Mouse (Mus musculus): ENCODE results near the gene Ttyh1. TPM values are rescaled to one million over a fixed set of nuclear protein-coding genes. Genes with fewer than 3 reads are reported as not detected.
A peak's percentile ranks its signal among the peaks of the same experiment; 100 is the strongest.

Gene Ttyh1
- total RNA-seq, 2 experiments from 2014 or later = 5.3 to 6.6 TPM

GRCm38 (mm10) chr7:4165286-4165685, 46.1 kb downstream of the Ttyh1 start:
- no peak for DNase-seq (ENCODE audit: low spot score in 2 of 2)

- DNase-seq (ENCODE audit: low spot score in 2 of 2) = no peak
These were observed 47.9 kb downstream of the Ttyh1 start for GRCm38 (mm10) chr7:4167098-4167497.

DNA sequence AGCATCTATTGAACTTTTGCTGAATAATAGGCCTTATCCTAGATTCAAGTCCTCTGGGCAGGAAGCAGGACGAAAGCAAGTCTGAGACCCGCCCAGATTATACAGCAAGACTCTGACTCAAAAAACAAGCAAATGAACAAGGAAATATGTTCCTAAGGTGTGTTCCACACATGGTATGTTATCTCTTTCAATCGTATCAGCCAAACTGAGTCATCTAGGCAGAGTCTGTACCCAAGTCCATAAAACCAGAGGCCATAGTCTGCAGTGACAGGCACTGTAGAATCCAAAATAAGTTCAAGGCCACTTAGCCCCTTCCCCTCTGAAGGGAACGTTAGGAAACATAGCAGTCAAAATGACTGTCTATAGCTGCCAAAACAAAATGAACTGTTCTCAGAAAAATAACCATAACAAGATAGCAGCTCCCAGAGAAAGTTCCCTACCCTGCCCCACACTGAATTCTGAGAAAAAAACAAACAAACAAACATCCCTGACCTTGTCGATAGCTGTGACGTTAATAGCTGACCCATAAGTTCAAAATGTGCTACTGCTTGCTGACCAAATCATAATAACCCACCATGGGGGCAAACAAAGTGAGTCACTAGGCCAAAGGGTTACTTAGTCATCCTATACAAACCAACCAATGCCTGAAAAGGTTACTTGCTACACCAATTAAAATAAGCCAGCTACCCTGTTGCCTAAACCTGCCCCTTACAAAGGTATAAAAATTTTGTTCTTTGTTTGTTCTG, 51.2 kb downstream of the Ttyh1 start:
- no peak for DNase-seq (ENCODE audit: low spot score in 2 of 2)

DNA sequence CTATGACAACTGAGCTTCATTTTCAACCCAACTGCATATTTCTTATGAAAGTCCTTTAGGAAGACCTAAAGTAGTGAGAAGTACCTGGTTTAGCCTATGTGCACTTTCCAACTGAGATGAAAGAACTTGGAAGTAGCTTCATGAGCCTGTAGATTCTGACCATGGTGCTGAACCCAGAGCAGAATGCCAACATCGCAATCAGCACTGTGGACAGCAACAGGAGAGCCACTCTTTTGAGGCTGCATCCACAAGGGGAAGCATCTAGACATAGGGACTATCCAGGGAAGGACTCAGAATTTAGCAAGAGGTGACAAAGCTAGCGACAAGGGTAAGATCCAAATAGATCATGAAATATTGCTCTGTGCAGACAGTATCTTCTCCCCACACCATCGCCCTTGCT, 59.2 kb downstream of the Ttyh1 start:
- DNase-seq (ENCODE audit: low spot score in 2 of 2) = peak in 1 of 2 experiments; percentile 41

Other genes starting within 250 kb of the Ttyh1 start
- under 1 TPM; 0.15 to 0.29 TPM for gene Gm14548, start 221.3 kb upstream of the Ttyh1 start, total RNA-seq (2021)
- gene Lilra6, start 203.9 kb upstream of the Ttyh1 start, total RNA-seq (2021) = under 1 TPM; 0.23 to 0.34 TPM
- gene Lair1, start 56.2 kb upstream of the Ttyh1 start, total RNA-seq (2021) = under 1 TPM; 0.56 to 0.70 TPM
- gene Leng8, start 17.6 kb downstream of the Ttyh1 start, total RNA-seq (2021) = 10 to 100 TPM; 62.4 to 86.4 TPM
- 1 to 10 TPM; 3.1 to 3.9 TPM for gene Leng9, start 31.0 kb downstream of the Ttyh1 start, total RNA-seq (2021)
- gene Cdc42ep5, start 45.5 kb downstream of the Ttyh1 start, total RNA-seq (2021) = 10 to 100 TPM; 20.9 to 24.8 TPM
- under 1 TPM in 1 of 2 experiments, not detected in 1; 0.13 TPM for gene Lilra5, start 118.3 kb downstream of the Ttyh1 start, total RNA-seq (2021)
- not detected for gene Ncr1, start 218.3 kb downstream of the Ttyh1 start, total RNA-seq (2021)